8 mouse cellular contexts compared by ENCODE assay signal in genomic region chr14:54553454-54553974, GRCm38 (mm10). TPM values are rescaled to one million over a fixed set of nuclear protein-coding genes. Genes with fewer than 3 reads are reported as not detected.
DNase-seq lines count a peak whose midpoint lies in the region; ATAC-seq and TF ChIP-seq lines count a peak whose summit lies in the region.

No protein-coding gene starts in this region.

- peak overlapping the region; percentile 87 for H3K4me3 ChIP-seq in testis, adult 2 months (ENCODE audit: control insufficient read depth, low read depth, low read length)
- peak overlapping the region; percentile 48 for H3K4me3 ChIP-seq in hindbrain, embryonic 15.5 days
- peak overlapping the region; percentile 69 for H3K4me3 ChIP-seq in liver, embryonic 16.5 days (ENCODE audit: low read depth, low read length)

- no peak for DNase-seq in testis, postnatal 14 days (ENCODE audit: low spot score)
- peak; percentile 65 for DNase-seq in c-Kit-positive CD71-positive TER-119-positive erythroid progenitor cells, embryonic 14.5 days (ENCODE audit: low spot score)
- peak; percentile 42 for DNase-seq in splenic B cell, adult 2 months (ENCODE audit: low read depth, low spot score)
- no peak for DNase-seq in urinary bladder, postnatal 4 days (ENCODE audit: low spot score in 2 of 2)
- no peak for DNase-seq in right cerebral cortex, adult 2 months (ENCODE audit: low spot score in 2 of 2)

- H3K9me3 ChIP-seq in hindbrain, embryonic 15.5 days, result no peaks in the 10 kb centered on the region
- no peaks in the 10 kb centered on the region for H3K9me3 ChIP-seq in liver, embryonic 16.5 days (replicated peaks; ENCODE audit: control insufficient read depth, low read length)

- peaks cover 5% of the 10 kb centered on the region; the same call in 1 of the 2 replicates for H3K4me1 ChIP-seq in testis, adult 2 months (ENCODE audit: control insufficient read depth, insufficient read depth, low read length)
- peaks cover 10% of the 10 kb centered on the region for H3K4me1 ChIP-seq in hindbrain, embryonic 15.5 days (replicated peaks)
- peaks cover 14% of the 10 kb centered on the region for H3K4me1 ChIP-seq in liver, embryonic 16.5 days (ENCODE audit: control insufficient read depth, low read depth, low read length)

- peak overlapping the region; percentile 47 for H3K9ac ChIP-seq in hindbrain, embryonic 15.5 days
- H3K9ac ChIP-seq in liver, embryonic 16.5 days (ENCODE audit: low read depth, low read length), result peak overlapping the region; percentile 85

- TF ChIP-seq POLR2A in testis, adult 2 months (IDR thresholded peaks at IDR 0.05; ENCODE audit: control insufficient read depth, low read depth, low read length), result no peak

- WGBS in hindbrain, embryonic 15.5 days, result 2% methylated on average over 21 of the region's 21 CpGs
- 1% methylated on average over 21 of the region's 21 CpGs for WGBS in liver, embryonic 16.5 days (ENCODE audit: insufficient replicate concordance)

- peak overlapping the region; percentile 80 for H3K4me2 ChIP-seq in hindbrain, embryonic 15.5 days
- peak overlapping the region; percentile 97 for H3K4me2 ChIP-seq in liver, embryonic 16.5 days (ENCODE audit: low read depth, low read length)

- ATAC-seq in hindbrain, embryonic 15.5 days (ENCODE audit: low FRiP score, low read depth), result no peak
- no peak for ATAC-seq in liver, embryonic 16.5 days (ENCODE audit: low read depth)

- H3K27ac ChIP-seq in testis, adult 2 months (ENCODE audit: control insufficient read depth, insufficient read depth, low read depth, low read length), result peak overlapping the region; percentile 96
- H3K27ac ChIP-seq in hindbrain, embryonic 15.5 days (replicated peaks), result peak overlapping the region; percentile 21
- peak overlapping the region; percentile 98 for H3K27ac ChIP-seq in liver, embryonic 16.5 days (ENCODE audit: low read length)

- TF ChIP-seq CTCF in testis, adult 2 months (IDR thresholded peaks at IDR 0.05; ENCODE audit: control insufficient read depth, insufficient read depth, insufficient replicate concordance, low read depth, low read length), result no peak

- no peaks in the 10 kb centered on the region for H3K27me3 ChIP-seq in testis, adult 2 months (ENCODE audit: control insufficient read depth, insufficient read depth, low read length)
- no peaks in the 10 kb centered on the region for H3K27me3 ChIP-seq in hindbrain, embryonic 15.5 days
- no peaks in the 10 kb centered on the region for H3K27me3 ChIP-seq in liver, embryonic 16.5 days (ENCODE audit: control insufficient read depth, insufficient read depth, low read depth, low read length)
- no peaks in the 10 kb centered on the region for H3K27me3 ChIP-seq in splenic B cell, adult 2 months (ENCODE audit: control insufficient read depth, insufficient read depth, low read length, poor library complexity, severe bottlenecking)

- peaks cover 10% of the 10 kb centered on the region for H3K36me3 ChIP-seq in testis, adult 2 months (ENCODE audit: control insufficient read depth, insufficient read depth, low read length)
- H3K36me3 ChIP-seq in hindbrain, embryonic 15.5 days, result no peaks in the 10 kb centered on the region
- H3K36me3 ChIP-seq in liver, embryonic 16.5 days (ENCODE audit: control insufficient read depth, insufficient read depth), result peaks cover 24% of the 10 kb centered on the region
- H3K36me3 ChIP-seq in splenic B cell, adult 2 months (ENCODE audit: control insufficient read depth, insufficient read depth, low read length, poor library complexity, severe bottlenecking), result no peaks in the 10 kb centered on the region

RNA-seq across cellular contexts. Expression of gene Haus4, which starts 0.9 kb away (rescaled TPM):
- polyA plus RNA-seq in testis, adult 2 months (2012; rRNA removed), result 107 and 125 TPM in 2 replicates
- polyA plus RNA-seq in hindbrain, embryonic 15.5 days (2015; fragmentation: Nextera tagmentation; extraction: Ambion mirVana), result 19.0 TPM in 2 replicates
- 31.5 and 32.2 TPM in 2 replicates for polyA plus RNA-seq in liver, embryonic 16.5 days (2015; fragmentation: Nextera tagmentation; extraction: Ambion mirVana)

RNA-seq across cellular contexts. Expression of gene Ajuba, which starts 23.8 kb away (rescaled TPM):
- polyA plus RNA-seq in testis, adult 2 months (2012; rRNA removed), result 10.0 and 12.5 TPM in 2 replicates
- polyA plus RNA-seq in hindbrain, embryonic 15.5 days (2015; fragmentation: Nextera tagmentation; extraction: Ambion mirVana), result 8.7 and 9.6 TPM in 2 replicates
- 5.0 and 6.1 TPM in 2 replicates for polyA plus RNA-seq in liver, embryonic 16.5 days (2015; fragmentation: Nextera tagmentation; extraction: Ambion mirVana)

RNA-seq across cellular contexts. Expression of gene Prmt5, which starts 36.2 kb away (rescaled TPM):
- 17.5 and 19.0 TPM in 2 replicates for polyA plus RNA-seq in testis, adult 2 months (2012; rRNA removed)
- polyA plus RNA-seq in hindbrain, embryonic 15.5 days (2015; fragmentation: Nextera tagmentation; extraction: Ambion mirVana), result 89.7 and 101 TPM in 2 replicates
- polyA plus RNA-seq in liver, embryonic 16.5 days (2015; fragmentation: Nextera tagmentation; extraction: Ambion mirVana), result 20.6 and 21.6 TPM in 2 replicates

RNA-seq across cellular contexts. Expression of gene 4931414P19Rik, which starts 52.3 kb away (rescaled TPM):
- 2.1 and 3.5 TPM in 2 replicates for polyA plus RNA-seq in testis, adult 2 months (2012; rRNA removed)
- 5.1 and 6.1 TPM in 2 replicates for polyA plus RNA-seq in hindbrain, embryonic 15.5 days (2015; fragmentation: Nextera tagmentation; extraction: Ambion mirVana)
- 2.3 and 2.5 TPM in 2 replicates for polyA plus RNA-seq in liver, embryonic 16.5 days (2015; fragmentation: Nextera tagmentation; extraction: Ambion mirVana)

Comparison
In these comparisons a context has a peak if more than half of its experiments do, and no peak if none do; other contexts are left out.
1. H3K27ac ChIP-seq: peak in every context shown above with its lines; median percentile 98 in liver, embryonic 16.5 days; 96 in testis, adult 2 months; 21 in hindbrain, embryonic 15.5 days.
2. DNase-seq: peak in c-Kit-positive CD71-positive TER-119-positive erythroid progenitor cells, embryonic 14.5 days (single experiment) and splenic B cell, adult 2 months (single experiment); none in testis, postnatal 14 days (single experiment), urinary bladder, postnatal 4 days (0 of 2) and right cerebral cortex, adult 2 months (0 of 2).
3. Peak in every context shown above with its lines, with median percentiles within 50 percentile points of each other: H3K4me3 ChIP-seq.